Comparison of ENCODE assay signal across 29 mouse cellular contexts in genomic region chr3:106144081-106144480, GRCm38 (mm10). TPM values are rescaled to one million over a fixed set of nuclear protein-coding genes. Genes with fewer than 3 reads are reported as not detected.
DNase-seq lines count a peak whose midpoint lies in the region; ATAC-seq lines count a peak whose summit lies in the region.
"Had no signal": no experiment of that assay in that cellular context is flagged by ENCODE, and none has a peak within 500 bp of the region (broad histone marks: within the 10 kb centered on the region; RNA-seq: fewer than 3 reads in every experiment).

No protein-coding gene starts in this region.

- no peak overlapping the region for H3K4me2 ChIP-seq in heart, embryonic 11.5 days
- no peak overlapping the region for H3K4me2 ChIP-seq in limb, embryonic 13.5 days (replicated peaks)
- H3K4me2 ChIP-seq in embryonic facial prominence, embryonic 13.5 days, result no peak overlapping the region
- no peak overlapping the region for H3K4me2 ChIP-seq in liver, embryonic 13.5 days
- H3K4me2 ChIP-seq: embryonic facial prominence, embryonic 12.5 days; intestine, embryonic 15.5 days; stomach, embryonic 15.5 days had no signal

- no peak overlapping the region for H3K9ac ChIP-seq in heart, embryonic 11.5 days (ENCODE audit: low read depth, low read length)
- no peak overlapping the region for H3K9ac ChIP-seq in limb, embryonic 13.5 days
- H3K9ac ChIP-seq in embryonic facial prominence, embryonic 13.5 days, result no peak overlapping the region
- no peak overlapping the region for H3K9ac ChIP-seq in liver, embryonic 13.5 days
- H3K9ac ChIP-seq: embryonic facial prominence, embryonic 12.5 days; forebrain, postnatal 0 days; intestine, embryonic 15.5 days; stomach, embryonic 15.5 days had no signal

- peak; percentile 28; the same call in 1 of the 2 replicates for ATAC-seq in heart, embryonic 11.5 days (replicated peaks; ENCODE audit: insufficient number of reproducible peaks, low FRiP score, low TSS enrichment)
- peak; percentile 11; the same call in 1 of the 2 replicates for ATAC-seq in limb, embryonic 13.5 days (ENCODE audit: low FRiP score, low read depth)
- peak; percentile 60; the same call in 1 of the 2 replicates for ATAC-seq in embryonic facial prominence, embryonic 13.5 days (ENCODE audit: insufficient number of reproducible peaks, insufficient read depth, low FRiP score, low TSS enrichment, low read depth)
- 0 out of 2 replicates have a peak, but pooled peaks have one; percentile 31 for ATAC-seq in liver, embryonic 13.5 days (ENCODE audit: low read depth)
- ATAC-seq: forebrain, postnatal 0 days; intestine, embryonic 15.5 days had no signal

- peaks cover 10% of the 10 kb centered on the region for H3K9me3 ChIP-seq in heart, embryonic 11.5 days (replicated peaks; ENCODE audit: control insufficient read depth, low read length)
- H3K9me3 ChIP-seq in limb, embryonic 13.5 days, result peaks cover 30% of the 10 kb centered on the region
- H3K9me3 ChIP-seq in limb, embryonic 10.5 days (replicated peaks), result peaks cover 24% of the 10 kb centered on the region; the same call in 1 of the 2 replicates
- peaks cover 24% of the 10 kb centered on the region for H3K9me3 ChIP-seq in embryonic facial prominence, embryonic 13.5 days
- peaks cover 17% of the 10 kb centered on the region; the same call in 1 of the 2 replicates for H3K9me3 ChIP-seq in liver, embryonic 13.5 days (replicated peaks)
- H3K9me3 ChIP-seq: intestine, embryonic 15.5 days; stomach, embryonic 15.5 days had no signal

- no peak overlapping the region for H3K4me3 ChIP-seq in heart, embryonic 11.5 days (ENCODE audit: low read depth, low read length)
- H3K4me3 ChIP-seq in limb, embryonic 13.5 days, result no peak overlapping the region
- H3K4me3 ChIP-seq in limb, embryonic 10.5 days, result no peak overlapping the region
- no peak overlapping the region for H3K4me3 ChIP-seq in embryonic facial prominence, embryonic 13.5 days
- no peak overlapping the region for H3K4me3 ChIP-seq in liver, embryonic 13.5 days (replicated peaks)
- H3K4me3 ChIP-seq: embryonic facial prominence, embryonic 12.5 days; intestine, embryonic 15.5 days; stomach, embryonic 15.5 days had no signal

- WGBS in heart, embryonic 11.5 days (ENCODE audit: insufficient replicate concordance), result 85% methylated on average over 10 of the region's 10 CpGs
- WGBS in limb, embryonic 13.5 days, result 88% methylated on average over 10 of the region's 10 CpGs
- WGBS in limb, embryonic 10.5 days, result 93% methylated on average over 10 of the region's 10 CpGs
- 88% methylated on average over 10 of the region's 10 CpGs for WGBS in embryonic facial prominence, embryonic 13.5 days
- 68% methylated on average over 10 of the region's 10 CpGs for WGBS in liver, embryonic 13.5 days (ENCODE audit: insufficient replicate concordance)

- H3K27me3 ChIP-seq in heart, embryonic 11.5 days (ENCODE audit: control insufficient read depth, insufficient read depth, low read length), result no peaks in the 10 kb centered on the region
- H3K27me3 ChIP-seq in limb, embryonic 13.5 days, result no peaks in the 10 kb centered on the region
- H3K27me3 ChIP-seq in limb, embryonic 10.5 days (ENCODE audit: low read depth, poor library complexity, severe bottlenecking), result no peaks in the 10 kb centered on the region
- no peaks in the 10 kb centered on the region for H3K27me3 ChIP-seq in embryonic facial prominence, embryonic 13.5 days
- no peaks in the 10 kb centered on the region for H3K27me3 ChIP-seq in liver, embryonic 13.5 days
- H3K27me3 ChIP-seq: embryonic facial prominence, embryonic 12.5 days; intestine, embryonic 15.5 days; stomach, embryonic 15.5 days had no signal

- no peaks in the 10 kb centered on the region for H3K36me3 ChIP-seq in heart, embryonic 11.5 days (ENCODE audit: control insufficient read depth, insufficient read depth, low read length)
- H3K36me3 ChIP-seq in limb, embryonic 13.5 days, result no peaks in the 10 kb centered on the region
- no peaks in the 10 kb centered on the region for H3K36me3 ChIP-seq in limb, embryonic 10.5 days
- no peaks in the 10 kb centered on the region for H3K36me3 ChIP-seq in embryonic facial prominence, embryonic 13.5 days
- H3K36me3 ChIP-seq in liver, embryonic 13.5 days, result no peaks in the 10 kb centered on the region
- H3K36me3 ChIP-seq: embryonic facial prominence, embryonic 12.5 days; intestine, embryonic 15.5 days; stomach, embryonic 15.5 days had no signal

- H3K27ac ChIP-seq in heart, embryonic 11.5 days (ENCODE audit: low read depth, low read length), result no peak overlapping the region
- no peak overlapping the region for H3K27ac ChIP-seq in limb, embryonic 13.5 days
- no peak overlapping the region for H3K27ac ChIP-seq in limb, embryonic 10.5 days
- no peak overlapping the region for H3K27ac ChIP-seq in embryonic facial prominence, embryonic 13.5 days
- no peak overlapping the region for H3K27ac ChIP-seq in liver, embryonic 13.5 days
- H3K27ac ChIP-seq: embryonic facial prominence, embryonic 12.5 days; intestine, embryonic 15.5 days; stomach, embryonic 15.5 days had no signal

- H3K4me1 ChIP-seq in heart, embryonic 11.5 days (ENCODE audit: control insufficient read depth, insufficient read depth, low read length), result no peaks in the 10 kb centered on the region
- no peaks in the 10 kb centered on the region for H3K4me1 ChIP-seq in limb, embryonic 13.5 days
- H3K4me1 ChIP-seq in limb, embryonic 10.5 days, result no peaks in the 10 kb centered on the region
- H3K4me1 ChIP-seq in embryonic facial prominence, embryonic 13.5 days, result no peaks in the 10 kb centered on the region
- H3K4me1 ChIP-seq in liver, embryonic 13.5 days (replicated peaks), result no peaks in the 10 kb centered on the region
- H3K4me1 ChIP-seq: embryonic facial prominence, embryonic 12.5 days; intestine, embryonic 15.5 days; stomach, embryonic 15.5 days had no signal

- no peak for DNase-seq in heart, postnatal 14 days
- no peak for DNase-seq in limb, embryonic 10.5 days (ENCODE audit: low spot score)
- DNase-seq in liver, embryonic 13.5 days, result no peak
- no peak for DNase-seq in ovary, postnatal 14 days (ENCODE audit: low spot score)
- no peak for DNase-seq in embryo, embryonic 10 days (ENCODE audit: low spot score)
- DNase-seq: B cell, adult 2 months; cerebellum, adult 2 months; forebrain, postnatal 0 days; gastrocnemius, postnatal 36 days; kidney, postnatal 4 days; layer of hippocampus, adult 9-11 months; lung, adult 2 months; lung, postnatal 36 days; right cerebral cortex, postnatal 25 days; thymus, postnatal 14 days had no signal

- intact Hi-C loops in heart, postnatal 14 days (cut with DNase I), result no loop called here

RNA-seq across cellular contexts. Expression of gene Chil3, which starts 23.3 kb away (rescaled TPM):
- not detected in 2 replicates for polyA plus RNA-seq in heart, embryonic 11.5 days (2014; fragmentation: Nextera tagmentation; extraction: Ambion mirVana)
- under 1 TPM in 1 of 2 experiments, not detected in 1; 0.51 TPM for total RNA-seq in heart, postnatal 14 days (2021)
- 0.11 TPM in 1 of 2 replicates, not detected in the other for polyA plus RNA-seq in limb, embryonic 13.5 days (2015; fragmentation: Nextera tagmentation; extraction: Ambion mirVana)
- polyA plus RNA-seq in limb, embryonic 10.5 days (2016; fragmentation: Nextera tagmentation; extraction: Ambion mirVana), result not detected in 2 replicates
- 0.33 TPM in 1 of 2 replicates, not detected in the other for polyA plus RNA-seq in embryonic facial prominence, embryonic 13.5 days (2015; fragmentation: Nextera tagmentation; extraction: Ambion mirVana)
- 0.16 and 0.29 TPM in 2 replicates for polyA plus RNA-seq in liver, embryonic 13.5 days (2015; fragmentation: Nextera tagmentation; extraction: Ambion mirVana)
- total RNA-seq: forebrain, postnatal 0 days; gastrocnemius, postnatal 36 days; left cerebral cortex, adult 8-10 months had no signal
- polyA plus RNA-seq: embryonic facial prominence, embryonic 12.5 days; kidney, embryonic 14.5 days; limb, embryonic 11.5 days had no signal

RNA-seq across cellular contexts. Expression of gene Chia1, which starts 31.1 kb away (rescaled TPM):
- 0.19 and 0.48 TPM in 2 replicates for polyA plus RNA-seq in heart, embryonic 11.5 days (2014; fragmentation: Nextera tagmentation; extraction: Ambion mirVana)
- not detected for total RNA-seq in heart, postnatal 14 days (2021)
- polyA plus RNA-seq in limb, embryonic 13.5 days (2015; fragmentation: Nextera tagmentation; extraction: Ambion mirVana), result not detected in 2 replicates
- not detected in 2 replicates for polyA plus RNA-seq in limb, embryonic 10.5 days (2016; fragmentation: Nextera tagmentation; extraction: Ambion mirVana)
- polyA plus RNA-seq in embryonic facial prominence, embryonic 13.5 days (2015; fragmentation: Nextera tagmentation; extraction: Ambion mirVana), result not detected in 2 replicates
- polyA plus RNA-seq in liver, embryonic 13.5 days (2015; fragmentation: Nextera tagmentation; extraction: Ambion mirVana), result not detected in 2 replicates
- total RNA-seq: adrenal gland, postnatal 4 days; gastrocnemius, postnatal 36 days; hematopoietic stem cell, adult 5-6 weeks; megakaryocyte-erythroid progenitor cell, adult 5-6 weeks; neutrophil, adult 5-6 weeks had no signal
- polyA plus RNA-seq: embryonic facial prominence, embryonic 12.5 days; intestine, embryonic 15.5 days; kidney, embryonic 14.5 days; limb, embryonic 11.5 days; spleen, adult 2 months had no signal
